Mouse (Mus musculus) hindbrain, embryonic 12.5 days (tissue): ENCODE measurements at regions not wholly inside any gene's neighbourhood (a gene's known extent, or its start where the extent isn't known, plus 50 kb on each side); places are given as distances from the start of the nearest gene placed in this dataset.

Experiments
- ATAC-seq: fragments of 200-750 bp; cut with Nextera tagmentation; 2 replicates; pipeline ENCODE4 v1.8.0; 2017; ENCODE audit warnings: moderate TSS enrichment; ENCODE audit not compliant: low FRiP score
- H3K27ac ChIP-seq: fragments of 300-500 bp; sonication (generic); 2 replicates; pipeline ENCODE4 v1.5.1; 2016; ENCODE audit warnings: mild to moderate bottlenecking
- H3K27me3 ChIP-seq: fragments of 300-500 bp; sonication (generic); 2 replicates; pipeline ENCODE4 v1.6.1; 2016; ENCODE audit warnings: mild to moderate bottlenecking
- H3K36me3 ChIP-seq: fragments of 300-500 bp; sonication (generic); 2 replicates; pipeline ENCODE4 v1.6.1; 2016; ENCODE audit warnings: mild to moderate bottlenecking
- H3K4me1 ChIP-seq: fragments of 300-500 bp; sonication (generic); 2 replicates; pipeline ENCODE4 v1.6.1; 2016
- H3K4me2 ChIP-seq: fragments of 300-500 bp; sonication (generic); replicated peaks from 2 replicates; pipeline ENCODE4 v1.6.1; 2016; ENCODE audit warnings: mild to moderate bottlenecking
- H3K4me3 ChIP-seq: fragments of 300-500 bp; sonication (generic); 2 replicates; pipeline ENCODE4 v1.5.1; 2016; ENCODE audit warnings: mild to moderate bottlenecking
- H3K9ac ChIP-seq: fragments of 300-500 bp; sonication (generic); 2 replicates; pipeline ENCODE4 v1.6.1; 2016; ENCODE audit warnings: mild to moderate bottlenecking, moderate library complexity
- H3K9me3 ChIP-seq: fragments of 300-500 bp; sonication (generic); replicated peaks from 2 replicates; pipeline ENCODE4 v1.6.1; 2016; ENCODE audit warnings: mild to moderate bottlenecking
- WGBS: fragments of 180-500 bp; shearing (Covaris S2); methylation state at CpG from one replicate; pipeline ENCODE4 v1.1.7; 2016; 5-methylcytosine and 5-hydroxymethylcytosine counted together

GRCm38 (mm10) chr14:68447240-68447923 is 846.7 kb downstream of the Synb start:
- Histone ChIP-seq H3K27ac (no peak overlapping the region), H3K27me3 (no peaks in the 10 kb centered on the region), H3K9me3 (no peaks in the 10 kb centered on the region), H3K4me3 (no peak overlapping the region), H3K4me2 (no peak overlapping the region), H3K4me1 (peaks cover 11% of the 10 kb centered on the region; the same call in 1 of the 2 replicates), H3K9ac (no peak overlapping the region), H3K36me3 (no peaks in the 10 kb centered on the region)
- ATAC-seq, result no peak
- WGBS, result 57% methylated on average over 7 of the region's 7 CpGs

DNA sequence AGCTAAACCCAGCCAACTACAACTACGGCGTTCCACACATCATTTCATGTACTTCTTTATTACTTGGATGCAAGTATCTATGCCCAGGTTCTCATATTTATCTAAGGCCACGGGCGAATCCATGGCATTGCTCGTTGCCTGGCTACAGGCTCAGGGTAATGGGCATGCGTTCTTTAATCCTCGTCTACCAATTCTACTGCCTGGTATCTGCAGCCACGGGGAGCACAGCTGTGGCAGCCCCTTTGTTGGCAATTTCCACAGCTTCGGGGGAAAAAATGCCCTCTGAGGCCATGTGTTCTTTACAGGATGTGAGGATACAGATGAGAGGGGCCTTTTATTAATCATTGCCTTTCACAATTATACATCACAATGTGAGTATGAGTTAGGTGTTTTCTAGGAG is 860.8 kb downstream of the Synb start:
- H3K27me3 ChIP-seq, result no peaks in the 10 kb centered on the region
- no peak overlapping the region for H3K27ac ChIP-seq
- no peaks in the 10 kb centered on the region for H3K4me1 ChIP-seq
- 71% methylated on average over 9 of the region's 9 CpGs for WGBS
- H3K9me3 ChIP-seq, result no peaks in the 10 kb centered on the region
- no peak overlapping the region for H3K4me3 ChIP-seq
- H3K9ac ChIP-seq, result no peak overlapping the region
- no peak overlapping the region for H3K4me2 ChIP-seq
- no peak for ATAC-seq
- H3K36me3 ChIP-seq, result no peaks in the 10 kb centered on the region

- ATAC-seq, result no peak
- WGBS, result 77% methylated on average over 2 of the region's 2 CpGs
- H3K4me1 ChIP-seq, result no peaks in the 10 kb centered on the region
Observed at GRCm38 (mm10) chr14:68432111-68432510, 862.0 kb downstream of the Synb start.

GRCm38 (mm10) chr14:68427235-68427634 is 866.9 kb downstream of the Synb start:
- 79% methylated on average over 1 of the region's 1 CpGs for WGBS
- no peak overlapping the region for H3K9ac ChIP-seq
- no peak overlapping the region for H3K4me2 ChIP-seq
- H3K4me1 ChIP-seq, result no peaks in the 10 kb centered on the region
- no peak overlapping the region for H3K27ac ChIP-seq
- H3K27me3 ChIP-seq, result no peaks in the 10 kb centered on the region
- no peak for ATAC-seq
- no peaks in the 10 kb centered on the region for H3K9me3 ChIP-seq
- H3K4me3 ChIP-seq, result no peak overlapping the region
- no peaks in the 10 kb centered on the region for H3K36me3 ChIP-seq

More at GRCm38 (mm10) chr14:68432111-68432510, 862.0 kb downstream of the Synb start:
- Histone ChIP-seq H3K27ac (no peak overlapping the region), H3K9me3 (no peaks in the 10 kb centered on the region), H3K36me3 (no peaks in the 10 kb centered on the region), H3K27me3 (no peaks in the 10 kb centered on the region), H3K9ac (no peak overlapping the region), H3K4me2 (no peak overlapping the region), H3K4me3 (no peak overlapping the region)

DNA sequence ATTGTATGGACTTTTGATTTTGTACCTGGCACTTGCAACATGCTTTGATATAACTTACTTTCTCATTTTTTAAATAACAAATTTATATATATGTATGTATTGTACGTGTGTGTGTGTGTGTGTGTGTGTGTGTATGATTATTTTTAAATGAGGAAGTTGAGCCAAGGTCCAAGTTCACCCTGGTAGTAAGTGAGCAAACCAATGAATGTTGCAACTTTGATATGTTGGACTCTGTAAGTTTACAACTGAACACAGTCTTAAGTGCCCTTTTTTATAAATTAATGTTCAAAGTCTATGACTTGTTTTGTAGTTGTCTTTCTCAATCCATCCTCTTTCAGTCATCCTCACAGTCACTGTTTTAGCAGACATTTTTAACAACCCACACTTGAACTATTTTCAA is 901.7 kb downstream of the Synb start:
- peak overlapping the region; percentile 76; the same call in 1 of the 2 replicates for H3K27ac ChIP-seq
- ATAC-seq, result no peak
- H3K4me1 ChIP-seq, result peaks cover 5% of the 10 kb centered on the region
- no peak overlapping the region for H3K9ac ChIP-seq
- H3K4me2 ChIP-seq, result no peak overlapping the region
- no peaks in the 10 kb centered on the region for H3K9me3 ChIP-seq
- H3K36me3 ChIP-seq, result no peaks in the 10 kb centered on the region
- H3K27me3 ChIP-seq, result no peaks in the 10 kb centered on the region
- H3K4me3 ChIP-seq, result no peak overlapping the region
- 85% methylated on average over 1 of the region's 1 CpGs for WGBS

DNA sequence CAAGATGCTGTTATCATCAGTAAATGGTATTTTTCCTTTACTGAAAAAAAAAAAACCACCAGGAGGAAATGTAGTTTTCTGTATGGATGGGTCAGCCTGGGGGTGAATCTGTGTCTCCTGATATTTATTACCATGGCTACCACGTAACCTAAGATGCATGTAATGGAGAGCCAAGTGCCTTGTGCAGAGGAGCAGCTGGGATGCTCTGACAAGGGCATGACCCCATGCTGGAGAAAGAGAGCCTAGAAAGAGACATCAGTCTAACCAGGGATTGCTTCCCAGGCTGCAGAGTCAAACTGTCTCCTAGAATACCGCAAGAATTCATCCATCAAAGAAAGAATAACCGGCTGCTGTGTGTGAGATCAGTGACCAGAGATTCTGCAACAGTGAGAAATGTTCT is 902.2 kb downstream of the Synb start:
- Histone ChIP-seq H3K9ac (no peak overlapping the region), H3K4me1 (peaks cover 5% of the 10 kb centered on the region), H3K36me3 (no peaks in the 10 kb centered on the region), H3K27ac (peak overlapping the region; percentile 76), H3K9me3 (no peaks in the 10 kb centered on the region), H3K4me3 (no peak overlapping the region), H3K4me2 (no peak overlapping the region), H3K27me3 (no peaks in the 10 kb centered on the region)
- 6% methylated on average over 3 of the region's 3 CpGs for WGBS
- ATAC-seq, result peak; percentile 75

- H3K9ac ChIP-seq, result no peak overlapping the region
- no peak for ATAC-seq
- no peak overlapping the region for H3K4me2 ChIP-seq
- no peaks in the 10 kb centered on the region for H3K9me3 ChIP-seq
- 65% methylated on average over 7 of the region's 7 CpGs for WGBS
- no peaks in the 10 kb centered on the region for H3K36me3 ChIP-seq
- H3K4me3 ChIP-seq, result no peak overlapping the region
- H3K4me1 ChIP-seq, result no peaks in the 10 kb centered on the region; the same call in 1 of the 2 replicates
- H3K27ac ChIP-seq, result peak overlapping the region; percentile 68; the same call in 1 of the 2 replicates
- H3K27me3 ChIP-seq, result no peaks in the 10 kb centered on the region
Observed at GRCm38 (mm10) chr14:68381741-68382140, 912.4 kb downstream of the Synb start.

GRCm38 (mm10) chr14:68367696-68368095 is 926.4 kb downstream of the Synb start:
- no peaks in the 10 kb centered on the region for H3K36me3 ChIP-seq
- ATAC-seq, result no peak
- no peaks in the 10 kb centered on the region for H3K27me3 ChIP-seq
- no peak overlapping the region for H3K4me2 ChIP-seq
- no peak overlapping the region for H3K9ac ChIP-seq
- 0 out of 2 replicates have a peak, but pooled peaks cover 5% of the 10 kb centered on the region for H3K4me1 ChIP-seq
- no peak overlapping the region for H3K4me3 ChIP-seq
- whole genome bisulfite sequencing, result 70% methylated on average over 5 of the region's 5 CpGs
- H3K27ac ChIP-seq, result no peak overlapping the region
- H3K9me3 ChIP-seq, result no peaks in the 10 kb centered on the region

- ATAC-seq, result peak; percentile 53
Observed at GRCm38 (mm10) chr14:68363892-68364291, 930.2 kb downstream of the Synb start.

GRCm38 (mm10) chr14:68361998-68362397 is 932.1 kb downstream of the Synb start:
- H3K27me3 ChIP-seq, result no peaks in the 10 kb centered on the region
- peak; percentile 86 for ATAC-seq
- no peak overlapping the region for H3K9ac ChIP-seq
- H3K4me2 ChIP-seq, result no peak overlapping the region
- H3K27ac ChIP-seq, result peak overlapping the region; percentile 78
- 55% methylated on average over 7 of the region's 7 CpGs for WGBS
- H3K4me1 ChIP-seq, result peaks cover 7% of the 10 kb centered on the region
- H3K9me3 ChIP-seq, result no peaks in the 10 kb centered on the region
- no peak overlapping the region for H3K4me3 ChIP-seq
- H3K36me3 ChIP-seq, result no peaks in the 10 kb centered on the region

More at GRCm38 (mm10) chr14:68363892-68364291, 930.2 kb downstream of the Synb start:
- no peak overlapping the region for H3K4me2 ChIP-seq
- H3K36me3 ChIP-seq, result no peaks in the 10 kb centered on the region
- H3K9me3 ChIP-seq, result no peaks in the 10 kb centered on the region
- WGBS, result 69% methylated on average over 2 of the region's 2 CpGs
- H3K4me3 ChIP-seq, result no peak overlapping the region
- no peak overlapping the region for H3K9ac ChIP-seq
- peak overlapping the region; percentile 69; the same call in 1 of the 2 replicates for H3K27ac ChIP-seq
- H3K4me1 ChIP-seq, result peaks cover 10% of the 10 kb centered on the region
- no peaks in the 10 kb centered on the region for H3K27me3 ChIP-seq

DNA sequence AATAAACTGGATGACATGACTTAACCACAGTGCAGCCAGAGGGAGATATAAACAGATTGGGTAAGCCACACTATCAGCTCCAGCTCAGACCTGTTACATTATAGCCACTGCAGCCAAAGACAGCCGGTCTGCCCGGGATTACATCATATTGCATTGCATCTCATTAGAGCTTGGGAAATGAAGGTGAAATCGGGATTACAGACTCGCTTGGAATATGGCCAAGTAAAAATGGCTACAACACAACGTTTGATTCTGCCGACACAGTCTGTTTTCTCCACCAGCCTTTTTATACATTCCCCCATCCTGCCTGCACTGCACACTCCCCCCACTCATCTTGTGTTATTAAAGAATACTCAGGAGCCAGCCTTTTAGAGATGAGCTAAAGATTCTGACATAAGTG is 932.6 kb downstream of the Synb start:
- Histone ChIP-seq H3K36me3 (no peaks in the 10 kb centered on the region), H3K9me3 (no peaks in the 10 kb centered on the region), H3K4me2 (no peak overlapping the region), H3K4me1 (peaks cover 7% of the 10 kb centered on the region), H3K4me3 (no peak overlapping the region), H3K27me3 (no peaks in the 10 kb centered on the region), H3K27ac (peak overlapping the region; percentile 78), H3K9ac (no peak overlapping the region)
- ATAC-seq, result peak; percentile 36; the same call in 1 of the 2 replicates
- 64% methylated on average over 6 of the region's 6 CpGs for WGBS

GRCm38 (mm10) chr14:68356396-68356795 is 937.7 kb downstream of the Synb start:
- Histone ChIP-seq H3K4me3 (no peak overlapping the region), H3K27me3 (no peaks in the 10 kb centered on the region), H3K36me3 (no peaks in the 10 kb centered on the region), H3K4me2 (no peak overlapping the region), H3K27ac (peak overlapping the region; percentile 40), H3K4me1 (peaks cover 4% of the 10 kb centered on the region), H3K9me3 (no peaks in the 10 kb centered on the region), H3K9ac (no peak overlapping the region)
- no peak for ATAC-seq
- 78% methylated on average over 7 of the region's 7 CpGs for WGBS

- Histone ChIP-seq H3K27ac (0 out of 2 replicates have a peak overlapping the region, but pooled peaks have one; percentile 45), H3K9me3 (no peaks in the 10 kb centered on the region), H3K36me3 (no peaks in the 10 kb centered on the region), H3K4me1 (0 out of 2 replicates have a peak, but pooled peaks cover 2% of the 10 kb centered on the region), H3K4me3 (no peak overlapping the region), H3K4me2 (no peak overlapping the region), H3K27me3 (no peaks in the 10 kb centered on the region), H3K9ac (no peak overlapping the region)
- ATAC-seq, result peak; percentile 66
- WGBS, result 50% methylated on average over 8 of the region's 8 CpGs
Observed at GRCm38 (mm10) chr14:68355462-68355905, 938.6 kb downstream of the Synb start.
